Mouse (Mus musculus) colon, adult 2 months (tissue): ENCODE results near the gene Prrx1. TPM values are rescaled to one million over a fixed set of nuclear protein-coding genes. Genes with fewer than 3 reads are reported as not detected.

ENCODE experiments used
- polyA plus RNA-seq: library from polyadenylated mRNA; depleted of rRNA; stranded (reverse); fragments of >200 nt; gene quantifications from 2 replicates; pipeline ENCODE4 v1.2.3, GENCODE M21; 2012; rRNA removed

Prrx1 gene
- polyA plus RNA-seq, result 0.06 and 0.17 TPM in 2 replicates

DNA sequence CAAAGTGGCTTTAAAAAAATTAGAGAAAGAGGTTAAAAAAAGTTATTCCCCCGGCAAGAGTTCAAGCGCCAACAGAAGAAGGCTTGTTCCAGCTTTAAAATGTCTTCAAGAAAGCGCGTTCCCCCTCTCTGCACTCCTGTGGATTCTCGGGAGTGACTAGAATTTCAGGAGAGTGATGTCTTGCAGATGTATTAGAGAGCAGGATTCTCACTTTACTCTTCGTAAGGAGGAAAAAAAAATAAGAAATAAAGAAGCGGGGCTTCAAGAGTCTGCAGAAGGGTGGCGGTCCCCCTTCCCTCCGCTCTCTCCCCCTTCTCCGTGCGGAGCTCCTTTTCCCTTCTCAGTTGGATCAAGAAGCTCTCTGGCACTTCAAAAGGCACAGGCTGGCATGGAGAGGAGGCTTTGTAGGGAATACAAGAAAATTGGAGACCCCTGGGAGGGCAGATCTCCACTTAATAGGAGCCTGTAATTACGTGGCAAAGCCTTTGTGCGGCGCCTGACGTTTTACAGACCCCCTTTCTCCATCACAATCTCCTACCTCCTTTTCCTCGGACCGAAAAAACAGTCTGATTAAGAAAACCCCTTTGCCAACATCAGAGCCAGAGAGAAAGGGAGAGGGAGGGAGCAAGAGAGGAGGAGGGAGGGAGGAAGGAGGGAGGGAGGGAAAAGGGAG lies at the start of gene Prrx1:
Gene Prrx1 (minus strand): TSS at position 610 of the 673 bp plus-strand sequence.

Other genes with a start within 250 kb of the Prrx1 start
- gene Mroh9, start 228.0 kb downstream of the Prrx1 start, polyA plus RNA-seq, result not detected in 2 replicates
- 1.4 and 2.2 TPM in 2 replicates for gene Gorab, start 90.0 kb upstream of the Prrx1 start, polyA plus RNA-seq